Mouse (Mus musculus): ENCODE results near the gene Brd1. TPM values are rescaled to one million over a fixed set of nuclear protein-coding genes. Genes with fewer than 3 reads are reported as not detected.
A peak's percentile ranks its signal among the peaks of the same experiment; 100 is the strongest.

The Brd1 gene
- polyA plus RNA-seq, 1 experiment: 35.8 TPM

GRCm38 (mm10) chr15:88732405-88733020, 1.5 kb downstream of the Brd1 start:
- Histone ChIP-seq H3K27me3 (ENCODE audit: control insufficient read depth, insufficient read depth, low read length) (no peaks in the 10 kb centered on the region), H3K27ac (ENCODE audit: control insufficient read depth, insufficient read depth, low read length) (0 out of 2 replicates have a peak overlapping the region, but pooled peaks have one; percentile 0), H3K36me3 (ENCODE audit: control insufficient read depth, insufficient read depth, low read length) (peaks cover 25% of the 10 kb centered on the region), H3K4me3 (ENCODE audit: control insufficient read depth, insufficient read depth, low read length) (peak overlapping the region; percentile 99), H3K4me1 (replicated peaks; ENCODE audit: control insufficient read depth, insufficient read depth, low read length) (peaks cover 41% of the 10 kb centered on the region)
- TF ChIP-seq CTCF (IDR thresholded peaks at IDR 0.05; ENCODE audit: borderline replicate concordance, control insufficient read depth, extremely low read depth, insufficient read depth, low read length, poor library complexity): no peak
- no peak for TF ChIP-seq POLR2A (IDR thresholded peaks at IDR 0.05; ENCODE audit: control insufficient read depth, extremely low read depth, insufficient read depth, low read length, poor library complexity)
- 4% methylated on average over 15 of the region's 15 CpGs for WGBS
- DNase-seq: peak; percentile 22

DNA sequence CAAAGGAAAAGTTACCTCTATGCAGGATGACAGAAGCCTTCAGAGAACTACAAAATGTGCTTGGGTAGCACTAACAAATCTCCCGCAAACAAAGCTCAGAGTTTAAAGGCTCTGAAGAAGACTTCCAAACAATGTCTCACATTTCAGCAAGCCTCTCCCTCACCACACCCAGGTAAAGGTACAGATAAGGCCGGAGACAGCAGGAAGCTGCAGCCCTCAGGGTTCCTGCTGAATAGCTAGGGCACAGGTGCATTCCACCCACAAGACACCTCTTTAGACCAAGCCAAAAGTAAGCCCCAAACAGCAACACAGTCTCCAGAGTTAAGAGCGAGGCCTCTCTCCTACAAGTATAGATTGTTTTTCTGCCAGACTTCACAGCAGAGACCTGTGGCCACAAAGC, 3.3 kb downstream of the Brd1 start:
- 47% methylated on average over 3 of the region's 3 CpGs for WGBS
- no peak overlapping the region for H3K27ac ChIP-seq (ENCODE audit: control insufficient read depth, insufficient read depth, low read length)
- TF ChIP-seq POLR2A (IDR thresholded peaks at IDR 0.05; ENCODE audit: control insufficient read depth, extremely low read depth, insufficient read depth, low read length, poor library complexity): no peak
- TF ChIP-seq CTCF (IDR thresholded peaks at IDR 0.05; ENCODE audit: borderline replicate concordance, control insufficient read depth, extremely low read depth, insufficient read depth, low read length, poor library complexity): no peak
- no peak for DNase-seq
- no peak overlapping the region for H3K4me3 ChIP-seq (ENCODE audit: control insufficient read depth, insufficient read depth, low read length)
- H3K36me3 ChIP-seq (ENCODE audit: control insufficient read depth, insufficient read depth, low read length): peaks cover 38% of the 10 kb centered on the region
- no peaks in the 10 kb centered on the region for H3K27me3 ChIP-seq (ENCODE audit: control insufficient read depth, insufficient read depth, low read length)
- peaks cover 33% of the 10 kb centered on the region for H3K4me1 ChIP-seq (replicated peaks; ENCODE audit: control insufficient read depth, insufficient read depth, low read length)

GRCm38 (mm10) chr15:88727204-88727603, 6.8 kb downstream of the Brd1 start:
- peaks cover 70% of the 10 kb centered on the region for H3K36me3 ChIP-seq (ENCODE audit: control insufficient read depth, insufficient read depth, low read length)
- TF ChIP-seq CTCF (IDR thresholded peaks at IDR 0.05; ENCODE audit: borderline replicate concordance, control insufficient read depth, extremely low read depth, insufficient read depth, low read length, poor library complexity): no peak
- TF ChIP-seq POLR2A (IDR thresholded peaks at IDR 0.05; ENCODE audit: control insufficient read depth, extremely low read depth, insufficient read depth, low read length, poor library complexity): no peak
- DNase-seq: no peak

GRCm38 (mm10) chr15:88725036-88725435, 9.0 kb downstream of the Brd1 start:
- Histone ChIP-seq H3K4me1 (replicated peaks; ENCODE audit: control insufficient read depth, insufficient read depth, low read length) (peaks cover under 1% of the 10 kb centered on the region; the same call in 1 of the 2 replicates), H3K27ac (ENCODE audit: control insufficient read depth, insufficient read depth, low read length) (no peak overlapping the region), H3K4me3 (ENCODE audit: control insufficient read depth, insufficient read depth, low read length) (no peak overlapping the region), H3K27me3 (ENCODE audit: control insufficient read depth, insufficient read depth, low read length) (no peaks in the 10 kb centered on the region), H3K36me3 (ENCODE audit: control insufficient read depth, insufficient read depth, low read length) (peaks cover 75% of the 10 kb centered on the region)
- 96% methylated on average over 5 of the region's 5 CpGs for WGBS
- no peak for TF ChIP-seq POLR2A (IDR thresholded peaks at IDR 0.05; ENCODE audit: control insufficient read depth, extremely low read depth, insufficient read depth, low read length, poor library complexity)
- no peak for TF ChIP-seq CTCF (IDR thresholded peaks at IDR 0.05; ENCODE audit: borderline replicate concordance, control insufficient read depth, extremely low read depth, insufficient read depth, low read length, poor library complexity)
- no peak for DNase-seq

More at GRCm38 (mm10) chr15:88727204-88727603, 6.8 kb downstream of the Brd1 start:
- Histone ChIP-seq H3K4me3 (ENCODE audit: control insufficient read depth, insufficient read depth, low read length) (no peak overlapping the region), H3K27me3 (ENCODE audit: control insufficient read depth, insufficient read depth, low read length) (no peaks in the 10 kb centered on the region), H3K4me1 (replicated peaks; ENCODE audit: control insufficient read depth, insufficient read depth, low read length) (peaks cover 21% of the 10 kb centered on the region), H3K27ac (ENCODE audit: control insufficient read depth, insufficient read depth, low read length) (no peak overlapping the region)
- WGBS: 67% methylated on average over 3 of the region's 3 CpGs

DNA sequence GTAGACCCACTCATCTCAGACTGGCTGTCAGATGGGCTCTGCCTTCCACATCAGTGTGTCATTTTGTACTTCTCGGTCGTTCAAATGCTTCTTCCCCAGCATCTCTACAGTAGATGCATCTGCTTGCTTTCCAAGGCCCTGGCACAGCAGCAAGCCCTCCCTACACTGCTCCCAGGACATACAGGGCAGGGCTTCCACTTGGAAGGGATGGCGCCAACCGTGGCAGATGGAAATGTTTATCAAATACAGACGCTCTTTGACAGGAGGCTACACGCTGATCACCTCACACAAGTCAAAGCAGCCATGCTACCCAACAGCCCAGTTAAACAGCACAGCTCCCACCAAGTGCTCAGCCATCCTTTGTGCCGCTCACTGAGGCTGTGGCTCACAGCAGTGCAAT, 9.7 kb downstream of the Brd1 start:
- Histone ChIP-seq H3K4me1 (replicated peaks; ENCODE audit: control insufficient read depth, insufficient read depth, low read length) (no peaks in the 10 kb centered on the region; the same call in 1 of the 2 replicates), H3K27ac (ENCODE audit: control insufficient read depth, insufficient read depth, low read length) (no peak overlapping the region), H3K36me3 (ENCODE audit: control insufficient read depth, insufficient read depth, low read length) (peaks cover 68% of the 10 kb centered on the region), H3K27me3 (ENCODE audit: control insufficient read depth, insufficient read depth, low read length) (no peaks in the 10 kb centered on the region), H3K4me3 (ENCODE audit: control insufficient read depth, insufficient read depth, low read length) (no peak overlapping the region)
- TF ChIP-seq POLR2A (IDR thresholded peaks at IDR 0.05; ENCODE audit: control insufficient read depth, extremely low read depth, insufficient read depth, low read length, poor library complexity) (no peak), CTCF (IDR thresholded peaks at IDR 0.05; ENCODE audit: borderline replicate concordance, control insufficient read depth, extremely low read depth, insufficient read depth, low read length, poor library complexity) (no peak)
- WGBS: 94% methylated on average over 7 of the region's 7 CpGs
- no peak for DNase-seq

DNA sequence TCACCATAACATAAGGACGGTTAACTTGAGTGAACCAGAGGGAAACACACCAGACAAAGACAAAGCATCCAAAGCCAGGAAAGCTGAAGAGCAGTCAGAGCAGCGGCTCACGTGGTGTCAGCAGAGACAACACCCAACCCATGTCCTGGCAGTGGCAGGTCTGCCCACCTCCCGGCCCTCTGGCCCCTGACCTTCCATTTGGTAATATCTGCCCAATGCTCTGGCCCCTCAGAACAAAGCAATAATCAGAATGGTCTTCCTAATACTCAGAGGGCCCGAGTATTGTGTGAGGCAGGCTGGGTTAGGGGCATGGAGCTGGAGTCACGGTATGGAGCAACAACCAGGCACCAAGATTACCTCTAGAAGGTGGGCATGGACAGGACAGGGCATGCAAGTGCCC, 10.8 kb downstream of the Brd1 start:
- no peak for DNase-seq
- peaks cover 63% of the 10 kb centered on the region for H3K36me3 ChIP-seq (ENCODE audit: control insufficient read depth, insufficient read depth, low read length)
- no peak overlapping the region for H3K27ac ChIP-seq (ENCODE audit: control insufficient read depth, insufficient read depth, low read length)
- WGBS: 95% methylated on average over 6 of the region's 6 CpGs
- H3K4me3 ChIP-seq (ENCODE audit: control insufficient read depth, insufficient read depth, low read length): no peak overlapping the region
- TF ChIP-seq CTCF (IDR thresholded peaks at IDR 0.05; ENCODE audit: borderline replicate concordance, control insufficient read depth, extremely low read depth, insufficient read depth, low read length, poor library complexity) (no peak), POLR2A (IDR thresholded peaks at IDR 0.05; ENCODE audit: control insufficient read depth, extremely low read depth, insufficient read depth, low read length, poor library complexity) (no peak)
- no peaks in the 10 kb centered on the region for H3K27me3 ChIP-seq (ENCODE audit: control insufficient read depth, insufficient read depth, low read length)
- no peaks in the 10 kb centered on the region; the same call in 1 of the 2 replicates for H3K4me1 ChIP-seq (replicated peaks; ENCODE audit: control insufficient read depth, insufficient read depth, low read length)

All from thymus, adult 2 months (tissue).